Mouse (Mus musculus) 3134 (cell line): ENCODE results near the gene Slc25a25.
A peak's percentile ranks its signal among the peaks of the same experiment; 100 is the strongest.

Experiments
- DNase-seq: peaks from one replicate; pipeline ENCODE4 v3.0.0-alpha.2; 2011; ENCODE audit warnings: low spot score; ENCODE audit not compliant: insufficient read length; ENCODE audit errors: extremely low read depth

Gene Slc25a25

GRCm38 (mm10) chr2:32430701-32431676 is 20.3 kb downstream of the Slc25a25 start:
- no peak for DNase-seq

- no peak for DNase-seq
Observed at GRCm38 (mm10) chr2:32429215-32429891, 21.9 kb downstream of the Slc25a25 start.

GRCm38 (mm10) chr2:32428262-32428722 is 23.0 kb downstream of the Slc25a25 start:
- peak; percentile 65 for DNase-seq

GRCm38 (mm10) chr2:32427720-32428119 is 23.5 kb downstream of the Slc25a25 start:
- no peak for DNase-seq

GRCm38 (mm10) chr2:32426141-32426540 is 25.1 kb downstream of the Slc25a25 start:
- DNase-seq = no peak

- DNase-seq = no peak
Observed at GRCm38 (mm10) chr2:32425568-32425967, 25.7 kb downstream of the Slc25a25 start.

- DNase-seq = no peak
Observed at GRCm38 (mm10) chr2:32424796-32425195, 26.4 kb downstream of the Slc25a25 start.

- peak; percentile 78 for DNase-seq
Observed at GRCm38 (mm10) chr2:32423481-32424331, 27.5 kb downstream of the Slc25a25 start.

GRCm38 (mm10) chr2:32421851-32422251 is 29.4 kb downstream of the Slc25a25 start:
- no peak for DNase-seq

- DNase-seq = no peak
Observed at GRCm38 (mm10) chr2:32420647-32421046, 30.6 kb downstream of the Slc25a25 start.

GRCm38 (mm10) chr2:32420066-32420608 is 31.1 kb downstream of the Slc25a25 start:
- DNase-seq = no peak

GRCm38 (mm10) chr2:32419359-32419758 is 31.9 kb downstream of the Slc25a25 start:
- no peak for DNase-seq

- DNase-seq = no peak
Observed at GRCm38 (mm10) chr2:32418430-32419151, 32.7 kb downstream of the Slc25a25 start.

GRCm38 (mm10) chr2:32417486-32417885 is 33.8 kb downstream of the Slc25a25 start:
- DNase-seq = no peak

- no peak for DNase-seq
Observed at GRCm38 (mm10) chr2:32416556-32416955, 34.7 kb downstream of the Slc25a25 start.

GRCm38 (mm10) chr2:32415801-32416200 is 35.4 kb downstream of the Slc25a25 start:
- no peak for DNase-seq

- DNase-seq = no peak
Observed at GRCm38 (mm10) chr2:32413936-32414335, 37.3 kb downstream of the Slc25a25 start.

- DNase-seq = no peak
Observed at GRCm38 (mm10) chr2:32412742-32413531, 38.3 kb downstream of the Slc25a25 start.

- no peak for DNase-seq
Observed at GRCm38 (mm10) chr2:32411407-32411806, 39.8 kb downstream of the Slc25a25 start.
